Mouse (Mus musculus): ENCODE results near the gene Pfdn6.

DNA sequence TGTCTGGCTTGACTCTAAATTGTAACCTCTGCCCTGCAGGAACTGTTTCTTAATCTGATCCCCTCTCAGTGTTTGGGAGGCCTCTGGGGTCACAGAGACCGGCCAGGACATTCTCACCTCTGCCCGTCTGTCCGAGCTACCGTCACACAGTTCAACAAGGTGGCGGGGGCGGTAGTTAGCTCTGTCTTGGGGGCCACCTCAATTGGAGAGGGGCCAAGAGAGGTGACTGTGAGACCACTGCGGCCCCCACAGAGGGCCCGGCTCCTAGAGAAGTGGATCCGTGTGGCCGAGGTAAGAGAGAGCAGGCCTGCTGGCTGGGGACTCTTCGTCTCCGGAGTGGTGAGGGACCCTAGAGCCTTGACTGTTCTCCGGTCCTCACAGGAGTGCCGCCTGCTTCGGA, 7.2 kb downstream of the Pfdn6 start:
- TF ChIP-seq POLR2A (IDR thresholded peaks at IDR 0.05; ENCODE audit: insufficient read depth, low read depth, low read length) (no peak), CTCF (IDR thresholded peaks at IDR 0.05; ENCODE audit: insufficient read depth, low read depth, low read length) (no peak)
